Mouse (Mus musculus) gastrocnemius, postnatal 36 days (tissue): Measurements from ENCODE around the gene Atxn7. TPM values are rescaled to one million over a fixed set of nuclear protein-coding genes. Genes with fewer than 3 reads are reported as not detected.
A peak's percentile ranks its signal among the peaks of the same experiment; 100 is the strongest.
"Not testable (repeated sequence)": the region's sequence is repeated elsewhere in the genome, so short reads cannot be mapped to it uniquely, and the experiment has no call there.

Source experiments
- DNase-seq, 2 experiments: peaks; one replicate each; pipeline ENCODE4 v3.0.0; 2022
- intact Hi-C: fragments of 180-260 bp; cut with DNase I; formaldehyde crosslinking; loops from one replicate; pipeline ENCODE4 v1.15.1; 2025
- long read RNA-seq, 2 experiments: library from polyadenylated mRNA; stranded (forward); transcript quantifications; one replicate each; pipeline ENCODE4 v2.0.0; 2021
- total RNA-seq, 2 experiments: library from RNA; stranded (reverse); gene quantifications; 2 replicates each; pipeline ENCODE4 v1.2.3; 2021

Atxn7 gene
- 10 to 100 TPM; 13.3 to 16.0 TPM for total RNA-seq
- long read RNA-seq, experiment 1, partial matches to known transcripts: 1 of 7 reads
- long read RNA-seq, experiment 1, other reads (novel, unspliced or antisense): 6 of 7 reads
- long read RNA-seq, experiment 2, partial matches to known transcripts: 0 of 3 reads
- long read RNA-seq, experiment 2, other reads (novel, unspliced or antisense): 3 of 3 reads

DNA sequence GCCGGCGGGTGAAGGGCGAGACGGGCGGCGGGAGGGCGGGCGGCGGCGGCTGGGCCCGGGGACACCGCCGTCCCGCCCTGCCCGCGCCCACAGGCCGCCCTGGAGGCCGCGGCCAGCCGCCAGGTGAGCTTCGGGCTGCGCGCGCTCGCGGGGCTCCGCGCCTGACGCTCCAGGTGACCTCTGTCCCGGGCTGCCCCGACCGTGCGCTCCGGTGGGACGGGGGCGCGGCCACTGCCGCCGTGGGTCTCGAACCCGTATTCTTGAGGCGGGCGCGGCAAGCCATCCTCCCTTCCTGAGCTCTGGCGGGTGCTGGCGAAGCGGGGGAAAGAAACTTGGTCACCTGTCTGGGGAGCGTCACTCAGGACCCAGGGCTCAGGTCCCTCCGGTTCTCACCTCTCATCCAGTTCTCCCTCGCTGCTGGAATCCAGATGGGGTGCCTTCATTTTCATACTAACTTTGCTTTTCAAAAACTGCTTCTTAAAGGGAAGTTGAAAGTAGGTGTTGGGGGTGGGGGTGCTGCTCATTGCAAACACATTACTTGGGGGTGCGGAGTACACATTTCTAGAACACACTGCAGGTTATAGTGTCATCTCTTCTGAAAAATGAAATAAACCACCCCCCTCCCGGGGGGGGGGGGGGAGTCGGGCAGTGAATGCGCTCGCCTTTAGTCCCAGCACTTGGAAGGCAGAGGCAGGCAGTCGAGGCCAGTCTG, at the start of gene Atxn7, which contains the start of gene Thoc7:
TSS of gene Atxn7 (plus strand) at position 40 of the 712 bp plus-strand sequence.
TSS of gene Thoc7 (minus strand) at position 452 of the 712 bp plus-strand sequence.
- intact Hi-C loops: loop anchor here (5.0 kb wide), 2 partner anchors 51 to 136 kb away; no protein-coding TSS in a partner anchor
- DNase-seq: peak; percentile 14 to 38

- intact Hi-C loops: loop anchor here (5.0 kb wide), 1 partner anchor 557 kb away; no protein-coding TSS in a partner anchor
- no peak for DNase-seq
Observed at GRCm38 (mm10) chr14:13914387-13915082, 46.7 kb upstream of the Atxn7 start, which contains the start of gene Gm281. Gm281 (minus strand) TSS chr14:13914478.

DNA sequence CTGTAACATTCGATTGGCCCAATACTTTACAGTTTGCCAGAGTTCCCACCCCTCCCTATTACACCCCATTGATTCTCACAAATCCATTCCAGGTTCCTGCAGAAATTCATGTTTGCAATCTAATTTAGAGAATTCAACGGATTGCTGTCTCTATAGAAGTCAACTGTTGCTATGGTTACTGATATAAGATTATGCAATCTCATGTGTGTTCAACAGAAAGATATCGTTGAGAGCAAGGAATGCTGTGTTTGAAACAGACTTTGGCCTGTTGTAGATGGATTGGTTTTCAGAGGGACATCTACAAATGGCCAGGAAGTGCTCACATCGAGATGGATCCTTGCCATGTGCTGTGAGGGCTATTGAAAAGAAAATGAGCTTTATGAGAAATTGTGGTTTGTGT, 46.0 kb upstream of the Atxn7 start:
- intact Hi-C loops: loop anchor here (5.0 kb wide), 1 partner anchor 558 kb away; no protein-coding TSS in a partner anchor
- DNase-seq: no peak

DNA sequence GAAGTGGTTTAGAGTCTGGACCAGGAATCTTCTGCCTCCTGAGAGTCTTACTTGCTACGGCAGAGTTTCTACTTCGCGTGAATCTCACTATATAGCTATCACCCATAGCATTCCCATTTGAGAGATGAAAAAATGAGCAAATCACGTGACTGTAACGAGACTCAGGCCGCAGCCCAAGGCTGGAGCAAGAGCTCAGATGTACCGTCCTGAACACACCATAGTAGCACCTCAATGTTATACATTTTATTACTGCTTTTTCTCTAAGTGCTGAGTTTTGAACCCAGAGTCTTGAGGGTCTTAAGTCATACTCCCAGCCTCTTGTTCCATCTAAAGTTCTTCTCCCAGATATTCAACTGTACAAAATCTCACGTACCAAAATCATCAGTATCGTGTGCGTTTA, 44.0 kb upstream of the Atxn7 start:
- no peak for DNase-seq
- intact Hi-C loops: loop anchor here (5.0 kb wide), 1 partner anchor 560 kb away; no protein-coding TSS in a partner anchor

DNA sequence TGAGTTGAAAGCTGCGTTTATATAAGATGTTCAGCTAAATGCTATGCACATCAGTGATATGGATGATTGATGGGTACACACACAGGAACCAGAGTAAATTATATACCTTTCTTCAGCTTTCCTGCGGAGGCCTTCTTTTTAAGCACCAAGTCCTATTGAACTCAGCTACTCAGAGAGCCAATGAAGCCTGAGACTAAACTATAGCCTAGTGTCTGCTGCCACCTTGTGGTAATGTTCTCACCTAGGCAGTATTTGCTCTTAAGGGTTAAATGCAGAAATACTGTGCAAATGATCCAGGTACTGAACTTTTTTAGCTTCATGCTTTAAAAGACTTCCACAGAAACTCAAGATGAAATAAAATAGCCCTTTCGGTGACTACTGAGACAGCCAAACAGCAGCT, 43.6 kb upstream of the Atxn7 start:
- DNase-seq: no peak
- intact Hi-C loops: loop anchor here (5.0 kb wide), 1 partner anchor 560 kb away; no protein-coding TSS in a partner anchor

DNA sequence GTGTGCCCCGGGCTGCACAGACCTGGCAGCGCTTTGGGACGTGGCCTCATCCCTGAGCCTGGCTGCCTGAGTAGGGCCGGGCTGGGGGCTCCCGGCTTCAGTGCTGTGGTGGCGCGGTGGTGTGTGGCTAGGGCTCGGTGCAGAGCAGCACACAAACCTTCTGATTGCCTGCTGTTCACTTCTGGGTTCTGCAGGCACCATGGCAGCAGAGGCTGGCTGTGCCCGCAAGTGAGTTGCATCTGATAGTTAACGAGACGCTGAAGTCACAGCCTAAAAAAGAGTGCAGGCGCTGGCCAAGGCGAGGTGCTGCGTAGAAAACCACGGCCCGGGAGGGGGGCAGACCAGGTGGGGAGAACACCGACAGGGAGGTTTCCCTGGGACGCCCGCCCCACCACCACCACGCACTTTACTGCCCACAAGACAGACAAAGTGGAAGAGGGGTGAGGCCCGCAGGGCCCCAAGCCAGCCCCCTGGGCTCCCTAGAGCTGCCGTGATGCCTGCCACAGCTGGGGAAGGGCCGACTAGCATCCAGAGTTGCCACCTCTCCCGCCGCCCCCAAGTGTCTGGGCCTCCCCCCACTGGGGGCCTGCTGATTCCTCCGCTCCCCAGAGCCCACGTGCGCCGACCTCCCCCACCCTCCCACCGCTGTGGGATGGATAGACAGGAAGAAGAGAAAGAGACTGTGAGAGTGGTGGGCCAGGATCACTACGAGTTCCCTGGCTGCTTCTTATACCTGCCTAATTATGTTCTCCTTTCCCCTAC, 27.8 kb upstream of the Atxn7 start:
- intact Hi-C loops: no loop called here
- DNase-seq: no peak

DNA sequence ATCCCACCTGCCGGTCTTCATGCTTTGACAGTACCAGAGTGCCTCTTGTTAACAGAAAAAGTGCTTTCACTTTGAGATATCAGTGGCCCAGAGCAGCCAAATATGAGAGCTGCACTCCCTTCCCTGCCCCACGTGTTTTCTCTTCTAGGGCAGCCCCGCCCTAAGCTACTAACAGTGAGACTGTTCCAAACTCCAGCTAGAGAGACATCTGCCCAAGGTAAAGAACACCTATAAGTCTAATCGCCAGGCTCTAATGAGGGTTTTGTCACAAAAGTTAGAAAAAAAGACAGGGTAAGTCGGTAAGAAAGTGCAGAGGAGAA, 27.2 kb upstream of the Atxn7 start:
- intact Hi-C loops: no loop called here
- DNase-seq: no peak

- intact Hi-C loops: no loop called here
Observed at GRCm38 (mm10) chr14:13944686-13945085, 16.6 kb upstream of the Atxn7 start.

GRCm38 (mm10) chr14:13948345-13948744, 12.9 kb upstream of the Atxn7 start:
- no peak for DNase-seq
- intact Hi-C loops: no loop called here

More at GRCm38 (mm10) chr14:13944686-13945085, 16.6 kb upstream of the Atxn7 start:
- DNase-seq: no peak

DNA sequence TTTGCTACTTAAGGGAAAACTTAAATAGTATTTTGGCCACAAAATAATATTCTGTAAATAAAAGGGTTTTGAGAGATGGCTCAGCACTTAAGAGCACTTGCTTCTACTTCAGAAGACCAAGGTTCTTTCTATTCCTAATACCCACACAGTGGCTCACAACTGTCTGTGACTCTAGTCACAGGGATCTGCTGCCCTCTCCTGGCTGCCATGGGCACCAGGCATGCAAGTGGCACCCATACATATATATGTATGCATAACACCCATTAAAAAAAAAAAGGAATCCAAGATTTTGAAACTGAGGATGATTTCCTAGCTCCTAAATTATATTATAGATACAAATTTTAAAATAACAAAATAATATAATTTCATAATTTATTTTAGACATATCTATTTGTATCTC, 10.8 kb upstream of the Atxn7 start:
- DNase-seq: no peak
- intact Hi-C loops: no loop called here

DNA sequence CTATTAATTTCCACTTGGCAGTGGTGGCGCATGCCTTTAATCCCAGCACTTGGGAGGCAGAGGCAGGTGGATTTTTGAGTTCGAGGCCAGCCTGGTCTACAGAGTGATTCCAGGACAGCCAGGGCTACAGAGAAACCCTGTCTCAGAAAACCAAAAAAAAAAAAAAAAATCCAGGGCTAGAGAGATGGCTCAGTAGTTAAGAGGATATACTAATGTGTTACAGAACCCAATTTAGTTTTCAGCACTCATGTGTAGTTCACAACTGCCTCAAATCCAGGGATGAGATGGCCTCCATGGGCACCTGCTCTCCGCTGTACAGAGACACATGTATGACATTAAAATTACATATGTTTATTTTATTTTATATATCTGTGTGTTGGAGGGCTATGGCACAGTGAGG, 9.1 kb upstream of the Atxn7 start:
- DNase-seq, intact Hi-C loops: not testable (repeated sequence)

DNA sequence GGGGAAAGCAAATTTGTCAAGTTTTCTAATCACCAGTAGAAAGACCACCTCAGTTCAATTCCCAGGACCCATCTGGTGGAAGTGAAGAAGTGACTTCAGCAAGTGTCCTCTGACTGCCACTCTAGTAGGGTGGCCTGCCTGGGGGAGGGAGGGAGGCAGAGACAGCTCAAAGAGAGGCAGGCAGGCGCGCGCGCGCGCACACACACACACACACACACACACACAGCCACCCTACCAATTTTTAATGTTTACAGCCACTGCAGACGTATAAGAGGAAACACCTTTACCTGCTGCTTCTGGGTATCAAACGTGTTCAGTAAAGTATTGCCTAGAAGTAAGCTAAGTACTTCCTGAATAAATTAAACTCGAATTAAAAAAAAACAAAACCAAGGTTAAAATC, 1.2 kb upstream of the Atxn7 start:
- intact Hi-C loops: loop anchor here (5.0 kb wide), 2 partner anchors 52 to 137 kb away; no protein-coding TSS in a partner anchor
- no peak for DNase-seq

- intact Hi-C loops: loop anchor here (5.0 kb wide), 2 partner anchors 52 to 137 kb away; no protein-coding TSS in a partner anchor
- DNase-seq: peak; percentile 54 to 60
Observed at GRCm38 (mm10) chr14:13960482-13961325, 536 bp upstream of the Atxn7 start.

DNA sequence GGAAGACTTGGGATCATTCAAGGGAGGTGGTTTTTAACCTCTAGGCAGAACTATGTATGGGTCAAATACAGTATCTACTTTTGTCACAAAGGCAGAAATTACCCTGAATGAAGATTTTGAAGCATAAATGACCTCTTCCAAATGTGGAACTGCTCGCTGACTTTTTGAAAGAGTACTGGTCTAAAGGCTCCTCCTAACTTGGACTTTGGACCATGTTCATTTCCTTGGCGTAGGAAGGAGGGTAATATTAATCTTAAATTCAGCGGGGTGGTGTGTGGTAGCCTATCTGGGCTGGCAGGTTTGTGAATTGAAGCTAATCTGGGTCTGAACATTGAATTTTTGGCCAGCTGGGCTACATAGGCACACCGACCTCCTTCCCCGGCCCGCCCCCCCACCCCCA, 1.2 kb downstream of the Atxn7 start:
- no peak for DNase-seq
- intact Hi-C loops: loop anchor here (5.0 kb wide), 2 partner anchors 50 to 135 kb away; no protein-coding TSS in a partner anchor

DNA sequence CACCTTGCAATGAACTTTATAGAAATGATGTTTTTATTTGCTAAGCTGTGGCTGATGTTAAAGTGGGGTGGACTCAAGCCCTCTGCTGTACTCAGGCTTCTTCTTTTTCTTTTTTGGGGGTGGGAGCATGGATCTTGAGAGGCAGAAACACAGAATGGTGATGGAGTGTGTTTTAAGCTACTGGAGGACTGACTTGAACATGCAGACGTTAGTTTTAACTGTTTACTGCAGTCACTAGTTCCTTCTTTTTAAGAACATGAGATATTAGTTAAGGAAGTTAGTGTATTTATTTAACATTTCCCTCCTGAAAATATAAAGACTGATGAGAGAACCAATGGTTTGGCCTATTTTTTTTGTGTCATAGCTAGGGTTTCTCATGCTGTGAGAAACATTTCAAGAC, 2.3 kb downstream of the Atxn7 start:
- intact Hi-C loops: loop anchor here (5.0 kb wide), 2 partner anchors 49 to 134 kb away; no protein-coding TSS in a partner anchor
- no peak for DNase-seq

- intact Hi-C loops: no loop called here
- DNase-seq: no peak
Observed at GRCm38 (mm10) chr14:13967607-13968006, 6.4 kb downstream of the Atxn7 start.

- DNase-seq: no peak
- intact Hi-C loops: no loop called here
Observed at GRCm38 (mm10) chr14:13968476-13968875, 7.2 kb downstream of the Atxn7 start.

DNA sequence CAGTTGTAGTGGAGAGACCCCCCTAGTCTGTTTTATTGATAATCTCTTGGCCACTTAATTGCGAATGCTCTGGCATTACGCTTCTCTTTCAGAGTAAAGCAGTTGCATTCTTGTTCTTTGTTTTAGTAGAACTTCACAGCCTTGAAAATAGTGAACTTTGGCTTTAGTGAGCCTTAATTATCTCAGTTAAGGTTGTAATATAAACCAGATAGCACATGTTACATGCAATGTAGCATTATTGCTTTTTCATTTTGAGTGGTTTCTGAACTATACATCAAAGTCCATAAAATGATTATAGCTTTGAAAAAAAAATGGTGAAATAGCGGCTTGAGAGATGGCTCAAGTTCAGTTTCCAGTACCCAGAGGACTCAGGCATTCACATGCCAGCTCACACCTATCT, 9.3 kb downstream of the Atxn7 start:
- intact Hi-C loops: no loop called here
- DNase-seq: no peak

- intact Hi-C loops: no loop called here
- DNase-seq: no peak
Observed at GRCm38 (mm10) chr14:13971644-13972234, 10.5 kb downstream of the Atxn7 start.
